Mouse (Mus musculus): ENCODE measurements around the gene Pkp3. TPM values are rescaled to one million over a fixed set of nuclear protein-coding genes. Genes with fewer than 3 reads are reported as not detected.

The Pkp3 gene
- polyA plus RNA-seq, 1 experiment from 2014 or later, result 1.8 TPM

DNA sequence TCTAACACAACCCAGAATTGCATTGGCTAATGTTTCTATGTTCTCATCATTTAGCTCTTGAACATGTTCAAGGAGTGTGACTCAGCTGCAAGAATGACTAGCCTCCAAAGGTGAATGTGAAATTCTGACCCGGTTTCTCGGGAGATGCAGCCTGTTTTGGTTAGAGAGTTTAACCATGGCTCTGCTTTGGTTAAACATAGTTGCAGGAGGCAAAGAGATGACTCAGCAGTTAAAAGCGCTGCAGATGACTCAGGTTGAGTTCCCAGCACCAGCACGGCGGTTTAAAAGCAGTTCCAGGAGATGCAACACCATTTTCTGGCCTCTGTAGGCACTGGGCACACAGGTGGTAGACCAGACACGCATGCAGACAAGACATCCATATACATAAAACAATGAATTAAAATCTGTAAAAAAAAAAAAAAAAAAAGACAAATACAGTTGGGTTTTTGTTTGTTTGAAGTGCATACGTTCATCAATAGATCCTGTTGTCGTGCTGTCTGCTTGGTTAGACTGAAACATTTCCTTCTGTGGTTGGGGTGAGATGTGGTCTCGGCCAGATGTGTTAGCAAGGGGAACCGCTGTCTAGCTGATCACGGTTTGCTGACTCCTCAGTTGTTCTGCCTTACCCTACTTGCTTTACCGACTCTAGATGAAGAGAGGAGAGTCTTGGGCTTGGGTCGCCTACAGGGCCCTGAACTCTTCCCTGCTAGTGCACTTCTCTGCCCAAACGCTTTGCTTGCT lies 19.2 kb upstream of the Pkp3 start:
- 95% methylated on average over 14 of the region's 14 CpGs for WGBS

DNA sequence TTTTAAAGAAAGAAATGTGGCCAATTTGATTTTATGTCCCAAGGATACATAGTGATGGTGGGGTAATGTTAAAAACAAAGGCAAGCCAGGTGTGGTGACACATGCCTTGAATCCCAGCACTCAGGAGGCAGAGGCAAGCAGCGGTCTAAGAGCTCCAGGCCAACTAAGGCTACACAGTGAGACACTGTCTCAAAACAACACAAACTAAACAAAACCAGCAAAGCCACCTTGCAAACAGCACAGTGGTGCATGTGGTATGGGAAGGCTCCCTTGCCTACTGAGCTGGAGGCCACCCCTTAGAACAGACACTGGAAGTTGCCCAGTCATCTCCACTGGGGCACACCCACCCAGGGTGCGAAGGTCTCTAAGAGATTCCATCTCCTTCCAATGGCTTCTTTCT lies 18.1 kb upstream of the Pkp3 start:
- Histone ChIP-seq H3K9ac (replicated peaks) (peak overlapping the region; percentile 97), H3K9me3 (no peaks in the 10 kb centered on the region; the same call in 1 of the 2 replicates), H3K27me3 (no peaks in the 10 kb centered on the region), H3K4me3 (peak overlapping the region; percentile 92), H3K4me1 (peaks cover 22% of the 10 kb centered on the region), H3K36me3 (peaks cover 24% of the 10 kb centered on the region), H3K27ac (replicated peaks) (peak overlapping the region; percentile 86), H3K4me2 (replicated peaks) (peak overlapping the region; percentile 89)
- no peak; the same call in 1 of the 2 replicates for ATAC-seq (ENCODE audit: low FRiP score, low read depth)
- 73% methylated on average over 2 of the region's 2 CpGs for WGBS

More for the DNA sequence above, 19.2 kb upstream of the Pkp3 start:
- H3K9ac ChIP-seq (replicated peaks), result no peak overlapping the region
- H3K4me2 ChIP-seq (replicated peaks), result no peak overlapping the region
- H3K27me3 ChIP-seq, result no peaks in the 10 kb centered on the region
- H3K27ac ChIP-seq (replicated peaks), result no peak overlapping the region
- no peaks in the 10 kb centered on the region; the same call in 1 of the 2 replicates for H3K9me3 ChIP-seq
- H3K4me3 ChIP-seq, result no peak overlapping the region
- peaks cover 22% of the 10 kb centered on the region for H3K4me1 ChIP-seq
- H3K36me3 ChIP-seq, result peaks cover 12% of the 10 kb centered on the region
- ATAC-seq (ENCODE audit: low FRiP score, low read depth), result no peak

GRCm38 (mm10) chr7:141060426-141061242 lies 17.4 kb upstream of the Pkp3 start, which contains the start of gene B4galnt4:
Gene B4galnt4, plus strand, starts transcription at chr7:141061104.
- H3K4me3 ChIP-seq, result peak within 1 kb of the TSS; percentile 92
- H3K9me3 ChIP-seq, result no peaks in the 10 kb centered on the region; the same call in 1 of the 2 replicates
- H3K4me1 ChIP-seq, result peaks cover 22% of the 10 kb centered on the region
- H3K36me3 ChIP-seq, result peaks cover 31% of the 10 kb centered on the region
- peak within 1 kb of the TSS; percentile 97 for H3K9ac ChIP-seq (replicated peaks)
- WGBS, result under 1% methylated on average over 70 of the region's 72 CpGs
- H3K4me2 ChIP-seq (replicated peaks), result peak within 1 kb of the TSS; percentile 89
- H3K27me3 ChIP-seq, result no peaks in the 10 kb centered on the region
- peak; percentile 97 for ATAC-seq (ENCODE audit: low FRiP score, low read depth)
- H3K27ac ChIP-seq (replicated peaks), result peak within 1 kb of the TSS; percentile 86

- WGBS, result under 1% methylated on average over 37 of the region's 37 CpGs
- H3K4me1 ChIP-seq, result peaks cover 22% of the 10 kb centered on the region
- peak overlapping the region; percentile 92 for H3K4me3 ChIP-seq
- ATAC-seq (ENCODE audit: low FRiP score, low read depth), result peak; percentile 74
- H3K9me3 ChIP-seq, result no peaks in the 10 kb centered on the region
- H3K4me2 ChIP-seq (replicated peaks), result peak overlapping the region; percentile 89
- peak overlapping the region; percentile 86 for H3K27ac ChIP-seq (replicated peaks)
- peak overlapping the region; percentile 97 for H3K9ac ChIP-seq (replicated peaks)
- H3K27me3 ChIP-seq, result no peaks in the 10 kb centered on the region
- peaks cover 34% of the 10 kb centered on the region for H3K36me3 ChIP-seq
Observed at GRCm38 (mm10) chr7:141061269-141061692, 16.7 kb upstream of the Pkp3 start.

DNA sequence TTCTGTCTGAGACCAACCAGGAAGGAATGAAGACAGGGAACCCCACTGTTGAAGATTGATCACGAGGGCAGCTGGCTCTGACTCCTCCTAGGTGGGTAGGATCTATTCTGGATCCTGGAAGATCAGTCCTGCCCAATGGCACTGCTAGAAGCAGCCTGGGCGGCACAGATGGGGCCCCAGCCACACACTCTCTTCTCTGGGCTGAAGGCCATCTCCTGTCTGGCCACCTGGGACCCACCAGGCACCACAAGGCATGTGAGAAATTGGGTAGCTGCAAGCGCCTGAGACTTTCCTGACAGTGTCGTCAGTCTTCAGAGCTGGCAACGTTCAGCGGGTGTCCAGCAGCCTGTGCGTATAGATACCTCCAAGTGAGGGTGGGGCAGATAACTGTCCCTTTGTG lies 15.5 kb upstream of the Pkp3 start:
- peak overlapping the region; percentile 92; the same call in 1 of the 2 replicates for H3K4me3 ChIP-seq
- no peak for ATAC-seq (ENCODE audit: low FRiP score, low read depth)
- no peak overlapping the region for H3K27ac ChIP-seq (replicated peaks)
- WGBS, result 90% methylated on average over 7 of the region's 7 CpGs
- H3K27me3 ChIP-seq, result no peaks in the 10 kb centered on the region
- H3K9ac ChIP-seq (replicated peaks), result no peak overlapping the region
- H3K4me2 ChIP-seq (replicated peaks), result peak overlapping the region; percentile 89
- no peaks in the 10 kb centered on the region for H3K9me3 ChIP-seq
- H3K36me3 ChIP-seq, result peaks cover 44% of the 10 kb centered on the region
- H3K4me1 ChIP-seq, result peaks cover 22% of the 10 kb centered on the region

DNA sequence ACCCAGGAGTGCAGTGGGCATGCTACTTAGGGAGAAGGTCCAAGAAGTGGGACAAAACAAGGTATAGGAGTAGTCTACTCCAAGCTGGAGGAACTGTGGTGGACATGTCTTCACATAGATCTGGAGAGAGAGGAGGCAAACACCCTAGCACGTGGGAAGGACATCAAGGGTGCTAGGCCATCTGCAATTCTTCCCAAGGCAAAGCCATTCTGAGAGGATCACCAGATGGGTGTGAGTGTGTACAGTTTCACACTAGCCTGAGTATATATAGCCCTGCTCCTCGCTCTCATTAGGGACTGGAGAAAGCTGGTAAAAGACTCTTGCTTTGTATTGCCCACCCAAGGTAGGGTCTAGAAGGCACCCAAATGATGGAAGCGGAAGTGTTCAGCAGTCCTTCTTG lies 14.7 kb upstream of the Pkp3 start:
- Histone ChIP-seq H3K4me1 (peaks cover 22% of the 10 kb centered on the region), H3K9me3 (no peaks in the 10 kb centered on the region), H3K27me3 (no peaks in the 10 kb centered on the region), H3K27ac (replicated peaks) (no peak overlapping the region), H3K4me2 (replicated peaks) (no peak overlapping the region), H3K36me3 (peaks cover 53% of the 10 kb centered on the region), H3K9ac (replicated peaks) (no peak overlapping the region), H3K4me3 (no peak overlapping the region)
- WGBS, result 84% methylated on average over 3 of the region's 3 CpGs
- ATAC-seq (ENCODE audit: low FRiP score, low read depth), result no peak

DNA sequence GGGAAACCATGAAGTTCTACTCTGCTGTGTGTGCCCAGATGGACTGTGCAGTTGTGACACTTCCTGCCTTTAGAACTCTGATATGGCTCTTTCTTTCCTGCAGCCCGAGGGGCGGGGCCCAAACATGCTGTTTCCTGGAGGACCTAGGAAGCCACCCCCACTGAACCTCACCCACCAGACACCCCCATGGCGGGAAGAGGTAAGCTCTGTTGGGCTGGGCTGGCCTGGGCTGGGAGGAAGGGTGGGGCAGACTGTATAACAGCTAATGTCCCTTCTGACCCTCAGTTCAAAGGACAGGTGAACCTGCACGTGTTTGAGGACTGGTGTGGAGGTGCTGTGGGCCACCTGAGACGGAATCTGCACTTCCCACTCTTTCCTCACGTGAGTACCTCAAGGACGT lies 13.8 kb upstream of the Pkp3 start:
- ATAC-seq (ENCODE audit: low FRiP score, low read depth), result no peak
- Histone ChIP-seq H3K9me3 (no peaks in the 10 kb centered on the region), H3K9ac (replicated peaks) (no peak overlapping the region), H3K27ac (replicated peaks) (no peak overlapping the region), H3K4me3 (no peak overlapping the region), H3K27me3 (no peaks in the 10 kb centered on the region), H3K36me3 (peaks cover 59% of the 10 kb centered on the region), H3K4me1 (peaks cover 22% of the 10 kb centered on the region), H3K4me2 (replicated peaks) (no peak overlapping the region)
- 84% methylated on average over 7 of the region's 7 CpGs for WGBS

DNA sequence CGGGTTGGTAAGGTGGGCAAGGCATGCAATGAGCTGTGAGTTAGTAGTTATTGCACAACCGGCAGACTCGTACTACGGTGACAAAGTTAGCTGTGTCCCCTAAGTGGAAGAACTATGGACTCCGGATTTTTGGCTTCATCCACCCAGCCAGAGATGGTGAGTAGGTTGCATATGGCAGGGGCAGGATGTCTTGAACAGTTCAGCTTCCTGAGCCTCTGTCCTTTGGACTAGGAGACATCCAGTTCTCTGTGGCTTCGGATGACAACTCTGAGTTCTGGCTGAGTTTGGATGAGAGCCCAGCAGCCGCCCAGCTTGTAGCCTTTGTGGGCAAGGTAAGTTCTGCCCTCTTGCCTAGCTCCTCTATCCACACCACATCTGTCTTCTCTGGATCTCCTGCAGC lies 13.4 kb upstream of the Pkp3 start:
- Histone ChIP-seq H3K9ac (replicated peaks) (no peak overlapping the region), H3K4me3 (no peak overlapping the region), H3K27ac (replicated peaks) (no peak overlapping the region), H3K4me2 (replicated peaks) (no peak overlapping the region), H3K36me3 (peaks cover 59% of the 10 kb centered on the region), H3K27me3 (0 out of 2 replicates have a peak, but pooled peaks cover 2% of the 10 kb centered on the region), H3K4me1 (peaks cover 22% of the 10 kb centered on the region), H3K9me3 (no peaks in the 10 kb centered on the region)
- WGBS, result 92% methylated on average over 7 of the region's 7 CpGs
- no peak for ATAC-seq (ENCODE audit: low FRiP score, low read depth)

- no peak overlapping the region for H3K4me3 ChIP-seq
- no peak for ATAC-seq (ENCODE audit: low FRiP score, low read depth)
- H3K9me3 ChIP-seq, result no peaks in the 10 kb centered on the region
- no peak overlapping the region for H3K9ac ChIP-seq (replicated peaks)
- peaks cover 54% of the 10 kb centered on the region for H3K36me3 ChIP-seq
- H3K4me1 ChIP-seq, result peaks cover 4% of the 10 kb centered on the region; the same call in 1 of the 2 replicates
- H3K27ac ChIP-seq (replicated peaks), result no peak overlapping the region
- H3K4me2 ChIP-seq (replicated peaks), result no peak overlapping the region
- H3K27me3 ChIP-seq, result peaks cover 25% of the 10 kb centered on the region
- WGBS, result 76% methylated on average over 19 of the region's 19 CpGs
Observed at GRCm38 (mm10) chr7:141068351-141068750, 9.7 kb upstream of the Pkp3 start.

DNA sequence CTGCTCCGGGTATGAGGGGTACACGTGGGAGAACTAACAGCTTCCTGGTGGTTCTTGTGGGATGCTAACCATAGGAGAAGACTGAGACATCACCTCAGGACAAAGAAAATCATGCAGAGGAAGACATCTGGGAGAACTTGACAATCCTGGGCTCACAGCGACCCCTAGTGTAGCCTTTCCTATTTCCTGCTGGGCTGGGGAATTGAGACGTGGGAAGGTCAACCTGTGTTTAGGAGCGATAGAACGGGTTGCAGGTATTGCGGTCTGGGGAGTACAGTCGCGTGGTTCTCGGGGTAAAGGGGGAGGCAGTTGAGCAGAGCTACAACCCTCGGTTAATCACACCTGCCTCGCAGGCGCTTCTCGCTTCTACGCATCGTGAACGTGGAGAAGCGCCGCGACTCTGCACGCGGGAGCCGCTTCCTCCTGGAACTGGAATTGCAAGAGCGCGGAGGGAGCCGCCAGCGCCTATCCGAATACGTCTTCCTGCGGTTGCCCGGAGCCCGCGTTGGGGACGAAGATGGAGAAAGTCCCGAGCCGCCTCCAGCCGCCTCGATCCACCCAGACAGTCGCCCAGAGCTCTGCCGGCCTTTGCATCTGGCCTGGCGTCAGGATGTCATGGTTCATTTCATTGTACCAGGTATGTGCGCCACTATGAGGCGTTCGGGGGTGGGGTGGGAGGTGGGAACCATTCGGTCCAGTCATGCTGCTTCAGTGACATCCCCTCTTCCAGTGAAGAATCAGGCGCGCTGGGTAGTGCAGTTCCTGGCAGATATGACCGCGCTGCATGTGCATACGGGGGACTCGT lies 7.8 kb upstream of the Pkp3 start:
- H3K9me3 ChIP-seq, result no peaks in the 10 kb centered on the region
- H3K27ac ChIP-seq (replicated peaks), result peak overlapping the region; percentile 47
- ATAC-seq (ENCODE audit: low FRiP score, low read depth), result peak; percentile 42
- peaks cover 25% of the 10 kb centered on the region for H3K27me3 ChIP-seq
- H3K4me3 ChIP-seq, result peak overlapping the region; percentile 33
- 2% methylated on average over 51 of the region's 51 CpGs for WGBS
- H3K4me2 ChIP-seq (replicated peaks), result peak overlapping the region; percentile 62
- peak overlapping the region; percentile 55 for H3K9ac ChIP-seq (replicated peaks)
- H3K36me3 ChIP-seq, result peaks cover 34% of the 10 kb centered on the region
- H3K4me1 ChIP-seq, result peaks cover 4% of the 10 kb centered on the region; the same call in 1 of the 2 replicates

DNA sequence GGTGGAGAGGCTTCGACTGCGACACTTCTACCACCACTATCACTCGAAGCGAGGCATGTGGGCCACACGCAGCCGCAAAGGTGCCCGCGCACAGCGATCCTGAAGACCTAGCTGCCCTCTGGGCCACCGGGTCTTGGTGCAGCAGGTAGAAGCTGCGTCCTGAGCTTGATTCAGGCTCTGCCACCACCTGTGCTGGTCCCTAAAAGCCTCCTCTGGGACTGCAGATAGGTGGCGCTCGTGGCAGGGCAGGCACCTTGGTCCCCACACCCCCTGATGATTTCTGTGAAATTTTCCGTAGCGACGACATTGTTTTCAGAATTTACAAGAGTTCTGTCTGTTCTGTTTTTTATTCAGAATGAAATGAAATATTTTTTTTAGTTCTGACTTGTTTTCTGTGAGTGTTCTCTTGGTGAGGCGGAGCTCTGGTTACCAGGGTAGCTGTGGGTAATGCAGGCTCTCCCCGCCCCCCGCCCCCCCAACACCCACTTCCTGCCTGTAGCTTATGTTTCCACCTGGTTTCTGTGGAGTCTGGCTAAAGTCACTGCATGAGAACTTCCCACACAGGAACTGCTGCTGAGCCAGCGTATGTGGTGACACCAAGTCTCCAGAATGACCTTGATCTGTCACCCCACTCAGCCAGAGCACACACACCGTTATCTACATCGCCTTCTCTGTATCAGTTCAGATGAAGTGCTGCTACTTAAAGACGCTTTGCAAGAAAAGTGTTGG lies 5.8 kb upstream of the Pkp3 start:
- Histone ChIP-seq H3K4me3 (no peak overlapping the region), H3K27ac (replicated peaks) (no peak overlapping the region), H3K4me1 (peaks cover 4% of the 10 kb centered on the region; the same call in 1 of the 2 replicates), H3K4me2 (replicated peaks) (no peak overlapping the region), H3K27me3 (peaks cover 25% of the 10 kb centered on the region), H3K36me3 (peaks cover 18% of the 10 kb centered on the region), H3K9me3 (no peaks in the 10 kb centered on the region), H3K9ac (replicated peaks) (no peak overlapping the region)
- WGBS, result 35% methylated on average over 23 of the region's 23 CpGs
- no peak for ATAC-seq (ENCODE audit: low FRiP score, low read depth)
